Mouse (Mus musculus) liver, adult 2 months (tissue): ENCODE measurements around the gene Vasn. TPM values are rescaled to one million over a fixed set of nuclear protein-coding genes. Genes with fewer than 3 reads are reported as not detected.

Source experiments
- DNase-seq: peaks from one replicate; pipeline ENCODE4 v3.0.0-alpha.2; 2011; ENCODE audit warnings: low read depth, low spot score; ENCODE audit errors: extremely low read depth
- H3K27ac ChIP-seq: fragments of 200-500 bp; replicated peaks from 2 replicates; pipeline ENCODE4 v1.5.1; 2012; ENCODE audit warnings: low read depth, mild to moderate bottlenecking, control low read depth, inconsistent platforms, low read length; ENCODE audit not compliant: insufficient read depth
- H3K27me3 ChIP-seq: fragments of 200-500 bp; 2 replicates; pipeline ENCODE4 v1.6.1; 2012; ENCODE audit warnings: mild to moderate bottlenecking, moderate library complexity, low read length, inconsistent platforms; ENCODE audit not compliant: control insufficient read depth, insufficient read depth
- H3K36me3 ChIP-seq: fragments of 200-500 bp; 2 replicates; pipeline ENCODE4 v1.6.1; 2012; ENCODE audit warnings: low read length, inconsistent platforms; ENCODE audit not compliant: control insufficient read depth, insufficient read depth
- H3K4me1 ChIP-seq: fragments of 200-500 bp; 2 replicates; pipeline ENCODE4 v1.6.1; 2011; ENCODE audit warnings: low read length; ENCODE audit not compliant: control insufficient read depth, insufficient read depth
- H3K4me3 ChIP-seq: fragments of 200-500 bp; 2 replicates; pipeline ENCODE4 v1.5.1; 2011; ENCODE audit warnings: low read depth, mild to moderate bottlenecking, control low read depth, low read length, moderate library complexity; ENCODE audit not compliant: insufficient read depth
- H3K79me2 ChIP-seq: fragments of 200-500 bp; 2 replicates; pipeline ENCODE4 v1.6.1; 2012; ENCODE audit warnings: inconsistent platforms, mild to moderate bottlenecking, low read length, moderate library complexity; ENCODE audit not compliant: control insufficient read depth, insufficient read depth
- H3K9ac ChIP-seq: fragments of 200-500 bp; 2 replicates; pipeline ENCODE4 v1.6.1; 2012; ENCODE audit warnings: low read depth, mild to moderate bottlenecking, control low read depth, inconsistent platforms, low read length
- CTCF ChIP-seq: fragments of 200-500 bp; IDR thresholded peaks from 2 replicates; pipeline ENCODE4 v1.5.1; 2011; ENCODE audit warnings: low read depth, low read length, control low read depth
- POLR2A ChIP-seq: fragments of 200-500 bp; IDR thresholded peaks from 2 replicates; pipeline ENCODE4 v1.6.1; 2011; ENCODE audit warnings: low read length, control low read depth; ENCODE audit not compliant: insufficient read depth; ENCODE audit errors: extremely low read depth
- WGBS: fragments of 180-500 bp; shearing (Covaris S2); methylation state at CpG from one replicate; pipeline ENCODE4 v1.1.7; 2018; 5-methylcytosine and 5-hydroxymethylcytosine counted together
- polyA plus RNA-seq: library from polyadenylated mRNA; depleted of rRNA; stranded (reverse); fragments of >200 nt; gene quantifications from 2 replicates; pipeline ENCODE4 v1.2.3, GENCODE M21; 2012
- total RNA-seq: library from RNA; depleted of rRNA; stranded (reverse); fragments of >200 nt; gene quantifications from 2 replicates; pipeline ENCODE4 v1.2.3, GENCODE M21; 2014

Vasn gene
- total and polyA plus RNA-seq, 2 experiments, result 4.0 to 18.0 TPM

DNA sequence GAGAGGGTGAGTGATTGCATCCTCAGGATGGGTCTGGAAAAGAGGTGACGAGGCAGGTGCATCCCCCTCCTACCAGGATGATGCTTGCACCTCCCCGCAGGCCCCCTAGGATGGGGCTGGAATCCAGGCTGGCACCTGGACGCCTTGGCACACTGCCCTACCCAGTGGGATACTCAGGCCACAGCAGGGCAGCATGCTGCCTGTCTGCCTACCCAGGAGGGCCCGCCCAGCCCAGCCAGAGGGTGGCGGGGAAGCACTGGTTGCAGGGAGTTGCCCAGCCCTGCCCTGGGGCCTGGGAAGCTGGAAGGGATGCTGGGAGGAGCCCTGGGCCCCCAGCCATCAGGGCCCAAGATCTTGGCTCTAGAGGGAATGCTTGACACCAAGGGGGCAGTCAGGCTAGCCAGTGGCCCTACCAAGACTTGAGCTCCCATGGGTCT, 44.2 kb upstream of the Vasn start:
- Histone ChIP-seq H3K79me2 (no peaks in the 10 kb centered on the region), H3K9ac (no peak overlapping the region), H3K36me3 (no peaks in the 10 kb centered on the region), H3K27me3 (0 out of 2 replicates have a peak, but pooled peaks cover 5% of the 10 kb centered on the region), H3K27ac (no peak overlapping the region), H3K4me3 (peak overlapping the region; percentile 37; the same call in 1 of the 2 replicates), H3K4me1 (peaks cover 5% of the 10 kb centered on the region)
- no peak for TF ChIP-seq CTCF
- DNase-seq, result no peak
- WGBS, result 82% methylated on average over 5 of the region's 5 CpGs

DNA sequence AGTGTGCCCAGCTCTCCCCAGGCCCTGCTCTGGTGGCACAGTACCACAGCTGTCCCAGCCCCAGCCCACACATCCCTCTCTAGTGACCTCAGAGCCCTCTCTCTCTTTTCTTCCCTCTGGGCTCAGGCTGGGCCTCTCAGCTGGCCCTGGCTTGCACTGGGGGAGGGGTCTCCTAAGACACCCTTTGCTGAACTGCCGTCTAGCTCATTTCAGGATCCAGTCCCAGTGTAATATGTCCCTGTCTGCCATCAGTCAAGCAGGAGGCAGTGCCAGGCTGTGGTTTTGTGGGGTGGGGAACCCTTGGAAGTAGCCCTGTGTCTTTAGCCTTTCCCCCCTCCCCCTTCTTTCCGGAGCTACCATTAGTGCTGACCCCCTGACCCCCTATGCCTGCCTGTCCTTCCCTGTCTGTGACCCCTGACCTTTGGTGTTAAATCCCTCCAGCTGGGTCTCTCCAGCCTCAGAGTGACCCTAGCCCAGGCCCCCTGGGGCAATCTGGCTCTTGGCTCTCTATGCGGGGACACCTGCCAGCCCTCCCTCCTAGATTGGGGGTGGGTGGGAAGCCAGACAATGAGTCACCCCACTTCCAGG, 43.5 kb upstream of the Vasn start:
- no peak for DNase-seq
- no peak overlapping the region for H3K27ac ChIP-seq
- no peaks in the 10 kb centered on the region for H3K36me3 ChIP-seq
- 61% methylated on average over 3 of the region's 3 CpGs for WGBS
- H3K4me3 ChIP-seq, result peak overlapping the region; percentile 37; the same call in 1 of the 2 replicates
- H3K27me3 ChIP-seq, result 0 out of 2 replicates have a peak, but pooled peaks cover 5% of the 10 kb centered on the region
- H3K4me1 ChIP-seq, result peaks cover 5% of the 10 kb centered on the region
- no peak overlapping the region for H3K9ac ChIP-seq
- TF ChIP-seq CTCF (no peak), POLR2A (no peak)
- H3K79me2 ChIP-seq, result no peaks in the 10 kb centered on the region

DNA sequence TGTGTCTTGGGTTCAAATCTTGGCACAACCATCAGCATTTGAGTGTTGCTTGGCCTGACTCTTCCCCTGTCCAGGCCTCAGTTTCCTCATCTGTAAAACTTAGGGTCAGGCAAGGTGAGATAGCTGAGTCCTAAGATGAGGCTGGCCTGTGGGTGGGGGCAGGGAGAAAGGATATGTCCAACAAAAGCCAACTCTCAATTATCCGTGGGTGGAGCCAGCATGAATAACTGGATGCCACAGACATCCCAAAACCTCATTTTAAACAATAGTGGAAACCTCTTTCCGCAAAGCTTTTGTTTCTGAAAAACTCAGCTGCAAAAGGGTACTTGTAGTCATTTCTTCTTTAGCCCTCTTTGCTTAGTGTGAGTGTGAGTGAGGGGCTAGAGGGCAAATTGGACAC, 42.9 kb upstream of the Vasn start:
- WGBS, result 83% methylated on average over 2 of the region's 2 CpGs
- H3K79me2 ChIP-seq, result no peaks in the 10 kb centered on the region
- H3K9ac ChIP-seq, result no peak overlapping the region
- TF ChIP-seq CTCF (no peak), POLR2A (no peak)
- peaks cover 5% of the 10 kb centered on the region for H3K4me1 ChIP-seq
- no peak for DNase-seq
- 0 out of 2 replicates have a peak, but pooled peaks cover 5% of the 10 kb centered on the region for H3K27me3 ChIP-seq
- no peak overlapping the region for H3K4me3 ChIP-seq
- no peaks in the 10 kb centered on the region for H3K36me3 ChIP-seq
- no peak overlapping the region for H3K27ac ChIP-seq

DNA sequence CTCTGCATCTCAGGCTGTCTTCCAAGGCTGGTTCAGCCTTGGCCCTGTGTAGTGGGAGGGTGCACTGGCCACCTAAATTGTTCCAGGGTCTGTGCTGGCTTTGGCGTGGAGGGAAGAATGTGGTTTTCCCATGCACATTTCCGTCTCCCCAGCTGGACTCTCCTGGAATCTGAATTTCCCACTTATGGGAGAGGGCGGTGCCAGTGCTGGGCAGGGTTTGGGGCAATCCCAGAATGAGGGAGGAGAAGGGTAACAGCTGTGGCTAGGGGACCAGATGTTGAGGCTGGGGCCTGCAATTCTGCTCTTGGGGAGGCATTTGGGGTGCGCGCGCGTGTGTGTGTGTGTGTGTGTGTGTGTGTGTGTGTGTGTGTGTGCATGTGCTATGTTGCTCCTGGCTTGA, 42.4 kb upstream of the Vasn start:
- Histone ChIP-seq H3K4me1 (peaks cover 5% of the 10 kb centered on the region), H3K79me2 (no peaks in the 10 kb centered on the region), H3K27ac (no peak overlapping the region), H3K4me3 (no peak overlapping the region), H3K9ac (no peak overlapping the region), H3K36me3 (no peaks in the 10 kb centered on the region), H3K27me3 (0 out of 2 replicates have a peak, but pooled peaks cover 5% of the 10 kb centered on the region)
- TF ChIP-seq POLR2A (no peak), CTCF (no peak)
- no peak for DNase-seq
- 75% methylated on average over 7 of the region's 7 CpGs for WGBS

DNA sequence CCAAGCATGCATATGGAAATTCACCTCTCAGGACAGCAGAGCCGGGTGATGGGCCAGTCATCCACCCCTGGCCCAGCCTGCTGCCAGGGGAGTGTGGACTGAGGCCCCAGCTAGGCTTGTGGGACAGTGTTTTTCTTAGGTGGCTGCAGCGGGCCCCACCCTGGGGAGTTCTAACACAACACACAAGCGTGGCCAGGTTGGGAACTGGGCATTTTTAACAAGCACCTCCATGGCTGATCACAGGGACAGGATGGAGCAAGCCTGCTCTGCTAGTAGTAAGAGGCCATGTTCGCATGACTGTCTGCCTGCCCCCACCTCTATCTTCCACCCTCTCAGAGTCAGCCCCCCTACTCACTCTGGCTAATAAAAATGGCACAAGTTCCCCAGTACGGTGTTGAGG, 41.7 kb upstream of the Vasn start:
- H3K36me3 ChIP-seq, result no peaks in the 10 kb centered on the region
- peaks cover 5% of the 10 kb centered on the region for H3K4me1 ChIP-seq
- H3K4me3 ChIP-seq, result no peak overlapping the region
- H3K27ac ChIP-seq, result no peak overlapping the region
- 0 out of 2 replicates have a peak, but pooled peaks cover 5% of the 10 kb centered on the region for H3K27me3 ChIP-seq
- DNase-seq, result no peak
- 88% methylated on average over 5 of the region's 5 CpGs for WGBS
- H3K79me2 ChIP-seq, result no peaks in the 10 kb centered on the region
- no peak overlapping the region for H3K9ac ChIP-seq
- TF ChIP-seq POLR2A (no peak), CTCF (no peak)

DNA sequence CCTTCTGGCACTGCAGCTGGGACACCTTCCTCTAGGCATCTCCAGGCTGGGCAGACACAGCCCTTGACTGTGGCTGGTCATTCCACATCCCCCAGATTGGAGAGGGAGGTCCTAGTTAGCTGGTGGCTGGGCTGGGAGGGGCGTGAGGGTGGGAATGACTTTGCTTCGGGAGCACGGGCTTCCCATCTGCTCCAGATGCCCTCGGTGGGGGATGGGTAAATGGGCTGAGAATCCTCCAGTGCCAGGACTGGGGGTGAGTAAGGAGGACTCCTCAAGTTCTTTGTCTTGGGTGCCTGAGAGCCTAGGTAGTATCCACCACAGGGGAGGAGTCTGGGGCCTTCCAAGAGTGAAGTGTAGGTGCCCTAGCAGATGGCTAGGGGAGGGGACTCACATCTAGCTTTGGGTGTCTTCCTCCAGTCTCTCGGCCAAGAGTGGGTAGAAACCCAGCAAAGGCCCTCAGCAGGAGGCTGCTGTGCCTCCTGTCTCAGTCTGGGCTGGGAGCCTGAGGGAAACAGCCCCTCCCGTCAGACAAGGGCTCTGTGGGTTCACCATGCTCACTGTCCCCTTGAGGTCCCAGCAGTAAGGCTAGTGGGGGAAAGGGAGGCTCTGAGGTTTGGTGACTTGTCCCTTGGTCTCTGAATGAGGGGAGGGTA, 40.7 kb upstream of the Vasn start:
- H3K9ac ChIP-seq, result no peak overlapping the region
- TF ChIP-seq CTCF (no peak), POLR2A (no peak)
- 0 out of 2 replicates have a peak, but pooled peaks cover 3% of the 10 kb centered on the region for H3K27me3 ChIP-seq
- no peaks in the 10 kb centered on the region for H3K79me2 ChIP-seq
- DNase-seq, result no peak
- H3K36me3 ChIP-seq, result no peaks in the 10 kb centered on the region
- 68% methylated on average over 6 of the region's 6 CpGs for WGBS
- H3K27ac ChIP-seq, result no peak overlapping the region
- no peaks in the 10 kb centered on the region for H3K4me1 ChIP-seq
- no peak overlapping the region for H3K4me3 ChIP-seq
